Mouse (Mus musculus) adrenal gland, postnatal 0 days (tissue): Measurements from ENCODE around the gene Tent4b. TPM values are rescaled to one million over a fixed set of nuclear protein-coding genes. Genes with fewer than 3 reads are reported as not detected.

ENCODE experiments used
- polyA plus RNA-seq: library from polyadenylated mRNA; unstranded; fragments of >200 nt; fragmentation: Nextera tagmentation; extraction: Ambion mirVana; gene quantifications from 2 replicates; pipeline ENCODE4 v1.2.1, GENCODE M21; 2015

Gene Tent4b
- polyA plus RNA-seq: 5.3 and 6.2 TPM in 2 replicates

GRCm38 (mm10) chr8:88198945-88199571 is at the start of gene Tent4b:
Tent4b (plus strand) TSS chr8:88199213.

DNA sequence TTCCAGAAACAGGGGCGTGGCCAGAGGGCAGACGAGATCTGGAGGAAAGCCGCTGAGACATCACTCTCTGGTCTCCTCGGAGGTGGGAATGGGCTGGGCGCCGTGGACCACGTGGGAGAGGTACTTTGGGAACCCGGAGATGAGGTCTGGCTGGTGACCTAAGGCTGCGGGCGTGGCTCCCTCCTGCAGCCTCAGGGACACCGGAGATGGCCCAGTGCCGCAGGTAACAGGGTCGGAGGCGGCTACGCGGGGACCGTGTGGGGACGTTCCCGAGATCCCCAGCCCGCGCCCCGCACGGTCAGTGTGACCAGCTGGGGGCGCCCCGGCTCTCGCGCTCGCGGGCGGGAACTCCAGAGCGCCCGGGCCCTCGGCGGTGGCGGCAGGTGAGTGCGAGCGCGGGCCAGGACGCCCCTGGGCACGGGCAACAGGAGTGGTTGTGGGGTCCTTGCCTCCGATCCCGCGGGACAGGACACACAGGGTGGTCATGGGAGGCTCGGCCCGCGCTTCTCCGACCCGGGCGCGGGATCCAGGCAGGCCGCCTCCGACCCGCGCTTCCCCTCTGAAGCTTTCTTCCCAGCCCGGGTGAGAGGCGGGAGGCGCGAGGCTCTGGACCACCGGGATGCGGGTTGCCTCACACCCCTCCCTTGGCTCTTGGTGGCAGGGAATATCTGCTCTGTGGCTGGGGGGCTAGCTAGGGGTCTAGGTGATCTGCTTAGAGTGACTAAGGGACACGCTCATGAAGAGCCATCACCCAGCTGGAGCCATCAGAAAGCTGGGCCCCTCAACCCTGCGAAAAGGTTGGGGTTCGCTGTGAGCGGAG is 73.4 kb downstream of the Tent4b start, which contains the start of gene Adcy7:
Adcy7 (plus strand) TSS at position 173 of the 820 bp plus-strand sequence.

Other genes starting within 250 kb of the Tent4b start
- 10.9 and 11.3 TPM in 2 replicates for gene Zfp423, start 239.6 kb upstream of the Tent4b start, polyA plus RNA-seq
- gene Cnep1r1, start 80.4 kb upstream of the Tent4b start, polyA plus RNA-seq: 44.0 and 47.8 TPM in 2 replicates
- 16.6 and 24.1 TPM in 2 replicates for gene Heatr3, start 61.4 kb upstream of the Tent4b start, polyA plus RNA-seq
- gene Adcy7, start 73.2 kb downstream of the Tent4b start, polyA plus RNA-seq: 4.9 and 5.2 TPM in 2 replicates
- gene Brd7, start 163.0 kb downstream of the Tent4b start, polyA plus RNA-seq: 49.3 and 68.4 TPM in 2 replicates